Mouse (Mus musculus) liver, adult 2 months (tissue): Measurements from ENCODE around the gene Pck2.

Source experiments
- CTCF ChIP-seq: fragments of 200-500 bp; IDR thresholded peaks from 2 replicates; pipeline ENCODE4 v1.5.1; 2011; ENCODE audit warnings: low read depth, low read length, control low read depth
- POLR2A ChIP-seq: fragments of 200-500 bp; IDR thresholded peaks from 2 replicates; pipeline ENCODE4 v1.6.1; 2011; ENCODE audit warnings: low read length, control low read depth; ENCODE audit not compliant: insufficient read depth; ENCODE audit errors: extremely low read depth

GRCm38 (mm10) chr14:55559799-55560201 lies 19.7 kb downstream of the Pck2 start, which contains the start of gene Dcaf11:
- peak; percentile 53 for TF ChIP-seq POLR2A
- TF ChIP-seq CTCF: peak; percentile 12; the same call in 1 of the 2 replicates
